Mouse (Mus musculus): ENCODE data around the gene Wnk3.
"Not testable (repeated sequence)": the region's sequence is repeated elsewhere in the genome, so short reads cannot be mapped to it uniquely, and the experiment has no call there.

Wnk3 gene

GRCm38 (mm10) chrX:151197778-151198177, at the start of gene Wnk3:
Gene Wnk3 (plus strand): TSS chrX:151198078.
- in situ Hi-C loops (cut with MseI, MboI), result no loop called here

DNA sequence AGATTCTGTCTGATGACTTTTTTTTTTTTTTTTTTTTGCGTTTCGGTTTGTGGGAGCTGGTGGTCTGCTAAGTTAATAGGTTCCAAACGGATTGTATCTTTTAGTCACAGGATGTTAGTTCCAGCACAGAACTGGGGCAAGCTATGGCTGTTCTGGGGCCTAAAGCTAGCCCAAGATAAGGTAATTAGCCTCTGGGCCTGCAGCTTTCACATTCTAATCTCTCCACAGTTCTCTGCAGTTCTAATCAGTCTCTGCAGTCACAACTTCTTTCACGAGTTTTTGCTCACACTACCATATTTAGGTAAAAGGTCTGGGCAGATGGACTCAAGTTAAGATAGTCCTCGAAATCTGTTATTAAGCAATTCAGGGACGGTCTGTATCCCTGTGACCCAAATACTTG, 39.5 kb upstream of the Wnk3 start:
- in situ Hi-C loops (cut with MseI, MboI), result no loop called here

- in situ Hi-C loops (cut with MseI, MboI), result no loop called here
Observed at GRCm38 (mm10) chrX:151168438-151169131, 29.3 kb upstream of the Wnk3 start.

- in situ Hi-C loops (cut with MseI, MboI), result no loop called here
Observed at GRCm38 (mm10) chrX:151169261-151169961, 28.5 kb upstream of the Wnk3 start.

DNA sequence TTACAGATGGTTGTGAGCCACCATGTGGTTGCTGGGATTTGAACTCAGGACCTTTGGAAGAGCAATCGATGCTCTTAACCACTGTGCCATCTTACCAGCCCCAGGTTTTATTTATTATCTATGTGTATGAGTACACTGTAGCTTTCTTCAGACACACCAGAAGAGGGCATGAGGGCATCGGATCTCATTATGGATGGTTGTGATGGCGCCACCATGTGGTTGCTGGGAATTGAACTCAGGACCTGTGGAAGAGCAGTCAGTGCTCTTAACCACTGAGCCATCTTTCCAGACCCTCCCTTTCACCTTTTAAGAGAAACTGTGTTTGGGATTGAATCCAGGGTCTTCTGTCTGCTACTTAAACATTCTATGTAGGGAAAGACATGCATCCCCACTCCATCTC, 24.7 kb upstream of the Wnk3 start:
- in situ Hi-C loops (cut with MseI, MboI), result not testable (repeated sequence)

DNA sequence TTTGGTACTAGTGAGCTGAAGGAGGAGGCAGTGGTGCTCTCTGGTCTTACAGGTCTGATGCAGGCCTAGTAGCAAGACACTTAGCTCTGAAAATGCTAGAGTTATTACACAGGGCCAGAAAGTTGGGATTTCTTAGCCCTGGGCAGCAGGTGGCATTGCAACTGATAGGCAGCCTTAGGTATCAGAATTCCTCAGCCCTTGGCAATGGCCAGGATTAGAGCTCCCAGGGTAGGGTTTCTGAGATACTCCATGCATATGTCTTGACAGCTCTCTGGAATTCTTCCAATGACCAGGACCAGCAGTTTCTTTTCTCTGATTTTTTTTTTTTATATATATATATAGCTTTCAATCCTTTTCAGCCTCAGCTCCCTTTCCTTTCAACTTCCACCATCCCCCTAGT, 100.5 kb downstream of the Wnk3 start:
- in situ Hi-C loops (cut with MseI, MboI), result no loop called here

- in situ Hi-C loops (cut with MseI, MboI), result no loop called here
Observed at GRCm38 (mm10) chrX:151313732-151314131, 115.9 kb downstream of the Wnk3 start.

- in situ Hi-C loops (cut with MseI, MboI), result no loop called here
Observed at GRCm38 (mm10) chrX:151333615-151334014, 135.7 kb downstream of the Wnk3 start.

DNA sequence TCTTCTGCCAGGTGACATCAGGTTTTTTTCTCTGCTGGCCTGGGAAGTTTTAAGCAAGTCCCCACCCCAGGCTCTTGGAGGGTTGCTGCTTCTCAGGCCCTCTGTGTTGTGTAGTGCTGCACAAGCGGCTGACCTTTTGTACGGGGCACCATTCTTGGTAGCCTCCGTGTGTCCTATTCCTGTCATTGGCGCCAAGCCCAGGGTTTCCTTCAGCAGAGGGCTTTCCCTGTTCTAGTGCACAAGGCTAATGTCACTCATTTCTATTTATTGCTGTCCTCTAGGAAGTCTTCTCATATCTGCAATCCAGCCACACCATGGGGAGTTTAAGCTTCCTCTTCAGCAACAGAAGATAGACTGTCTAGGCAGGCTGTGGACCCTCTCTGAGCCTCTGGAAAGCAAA, 139.9 kb downstream of the Wnk3 start:
- in situ Hi-C loops (cut with MseI, MboI), result no loop called here

- in situ Hi-C loops (cut with MseI, MboI), result no loop called here
Observed at GRCm38 (mm10) chrX:151343761-151344500, 146.1 kb downstream of the Wnk3 start, which contains the start of gene Fam120c. Gene Fam120c (plus strand): TSS chrX:151344175.

GRCm38 (mm10) chrX:151344501-151344984, 146.7 kb downstream of the Wnk3 start:
- in situ Hi-C loops (cut with MseI, MboI), result no loop called here

DNA sequence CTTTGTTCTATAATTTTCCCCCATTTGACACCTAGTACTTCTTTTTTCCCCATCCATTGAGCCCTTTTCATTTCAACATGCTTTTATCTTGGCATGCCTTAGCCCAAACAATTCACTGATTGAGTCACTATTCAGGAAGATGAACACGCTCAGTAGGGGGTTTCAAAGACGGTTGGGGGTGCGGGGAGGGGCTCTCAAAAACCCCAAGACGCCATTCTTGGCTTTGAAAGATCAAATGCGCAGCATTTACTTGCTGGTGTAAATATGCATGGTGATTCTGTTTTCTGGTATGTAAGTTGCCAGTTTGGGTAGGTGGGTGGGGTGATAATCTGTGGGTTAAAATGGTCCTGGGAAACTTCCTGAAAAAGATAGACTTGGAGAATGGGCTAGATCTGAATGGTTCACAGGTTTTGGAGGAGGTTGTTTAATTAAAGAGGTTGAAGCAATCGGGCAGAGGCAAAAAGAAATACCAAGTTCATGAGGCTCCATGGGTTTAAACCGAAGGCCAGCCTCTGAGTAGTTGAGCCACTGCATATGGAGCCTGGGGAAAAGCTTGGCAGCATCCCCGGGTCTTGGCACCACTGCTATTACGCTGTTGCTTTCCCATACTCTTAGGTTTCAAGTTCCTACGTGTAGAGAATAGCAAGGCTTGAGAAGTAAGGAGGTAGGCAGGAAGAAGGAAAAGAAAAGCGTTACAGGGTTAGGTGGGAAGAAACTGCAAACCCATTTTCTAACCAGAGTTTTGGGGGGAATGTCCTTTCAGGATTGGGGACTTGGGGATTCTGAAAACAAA, 147.7 kb downstream of the Wnk3 start:
- in situ Hi-C loops (cut with MseI, MboI), result no loop called here

- in situ Hi-C loops (cut with MseI, MboI), result no loop called here
Observed at GRCm38 (mm10) chrX:151347278-151347677, 149.4 kb downstream of the Wnk3 start.

GRCm38 (mm10) chrX:151349322-151349721, 151.4 kb downstream of the Wnk3 start:
- in situ Hi-C loops (cut with MseI, MboI), result no loop called here
